Mouse (Mus musculus) cerebellum, adult 18-20 months (tissue): Measurements from ENCODE around the gene Kcnj14.
A peak's percentile ranks its signal among the peaks of the same experiment; 100 is the strongest.

Experiments used
- DNase-seq, 2 experiments: peaks; one replicate each; pipeline ENCODE4 v3.0.0; 2021

The Kcnj14 gene

GRCm38 (mm10) chr7:45794971-45795370, 29.6 kb downstream of the Kcnj14 start:
- peak in 1 of 2 experiments; percentile 25 for DNase-seq

DNA sequence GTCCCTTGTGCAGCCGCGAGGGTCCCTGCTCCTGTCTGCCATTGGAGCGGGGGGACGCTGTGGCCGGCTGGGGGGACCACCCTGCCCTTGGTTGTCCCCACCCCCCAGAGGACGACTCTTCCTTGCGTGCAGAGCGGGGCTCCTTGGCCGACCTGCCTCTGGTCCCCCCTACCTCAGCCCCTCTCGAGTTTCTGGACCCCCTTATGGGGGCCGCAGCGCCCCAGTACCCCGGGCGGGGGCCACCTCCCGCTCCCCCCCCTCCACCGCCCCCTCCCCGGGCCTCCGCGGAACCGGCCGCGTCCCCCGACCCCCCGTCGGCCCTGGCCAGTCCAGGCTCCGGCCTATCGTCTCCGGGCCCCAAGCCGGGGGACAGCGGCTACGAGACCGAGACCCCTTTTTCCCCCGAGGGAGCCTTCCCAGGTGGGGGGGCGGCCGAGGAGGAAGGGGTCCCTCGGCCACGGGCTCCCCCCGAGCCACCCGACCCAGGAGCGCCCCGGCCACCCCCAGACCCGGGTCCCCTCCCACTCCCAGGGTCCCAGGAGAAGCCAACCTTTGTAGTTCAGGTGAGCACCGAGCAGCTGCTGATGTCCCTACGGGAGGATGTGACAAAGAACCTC, 30.5 kb downstream of the Kcnj14 start:
- DNase-seq, result peak in 1 of 2 experiments; percentile 12

GRCm38 (mm10) chr7:45793240-45793639, 31.3 kb downstream of the Kcnj14 start:
- peak in 1 of 2 experiments; percentile 9 for DNase-seq

DNA sequence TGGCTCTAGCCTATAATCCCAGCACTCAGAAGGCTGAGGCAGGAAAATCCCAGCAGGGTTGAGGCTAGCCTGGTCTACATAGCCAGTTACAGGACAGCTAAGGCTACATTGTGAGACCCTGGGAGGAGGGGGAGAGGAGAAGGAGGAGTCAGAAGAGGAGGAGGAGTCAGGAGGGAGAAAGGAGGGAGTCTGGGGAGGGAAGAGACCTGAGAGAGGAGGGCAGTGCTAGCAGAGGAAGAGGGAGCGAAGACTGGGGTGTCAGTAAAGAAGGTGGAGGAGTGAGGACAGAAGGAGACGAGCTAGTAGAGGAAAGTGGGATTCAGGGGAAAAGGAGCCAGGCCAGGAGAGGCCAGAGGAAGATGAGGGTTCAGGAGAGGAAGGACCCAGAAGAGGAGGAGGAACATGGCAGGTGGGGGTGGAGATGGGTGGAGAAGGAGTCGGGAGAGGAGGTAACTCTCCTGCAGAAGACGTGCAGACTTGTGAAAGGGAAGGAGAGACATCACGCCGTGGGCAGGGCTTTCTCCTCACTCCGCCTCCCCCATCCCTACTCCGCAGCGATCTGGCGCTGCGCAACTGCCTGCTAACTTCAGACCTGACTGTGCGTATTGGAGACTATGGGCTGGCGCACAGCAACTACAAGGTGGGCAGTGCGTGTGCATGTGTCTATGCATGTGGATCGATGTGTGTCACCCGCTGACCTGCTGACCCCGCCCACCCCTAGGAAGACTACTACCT, 32.7 kb downstream of the Kcnj14 start:
- DNase-seq, result peak in 1 of 2 experiments; percentile 5

DNA sequence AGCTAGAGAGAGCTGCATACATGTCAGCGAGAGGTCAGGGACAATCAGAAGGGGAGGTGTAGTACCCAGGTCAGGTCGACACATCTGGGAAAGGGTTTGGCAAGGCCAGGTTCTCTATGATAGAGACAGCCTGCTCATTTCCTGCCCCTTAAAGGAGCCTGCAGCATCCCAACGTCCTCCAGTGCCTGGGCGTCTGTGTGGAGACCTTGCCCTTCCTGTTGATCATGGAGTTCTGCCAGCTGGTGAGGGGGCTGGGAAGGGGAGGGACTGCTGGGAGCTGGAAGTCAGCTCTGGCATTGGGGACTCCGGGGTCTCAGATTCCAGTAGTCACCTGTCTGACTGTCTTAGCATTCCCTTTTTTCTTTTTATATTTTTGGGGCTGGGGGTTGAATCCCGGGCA, 33.9 kb downstream of the Kcnj14 start:
- peak in 1 of 2 experiments; percentile 4 for DNase-seq

DNA sequence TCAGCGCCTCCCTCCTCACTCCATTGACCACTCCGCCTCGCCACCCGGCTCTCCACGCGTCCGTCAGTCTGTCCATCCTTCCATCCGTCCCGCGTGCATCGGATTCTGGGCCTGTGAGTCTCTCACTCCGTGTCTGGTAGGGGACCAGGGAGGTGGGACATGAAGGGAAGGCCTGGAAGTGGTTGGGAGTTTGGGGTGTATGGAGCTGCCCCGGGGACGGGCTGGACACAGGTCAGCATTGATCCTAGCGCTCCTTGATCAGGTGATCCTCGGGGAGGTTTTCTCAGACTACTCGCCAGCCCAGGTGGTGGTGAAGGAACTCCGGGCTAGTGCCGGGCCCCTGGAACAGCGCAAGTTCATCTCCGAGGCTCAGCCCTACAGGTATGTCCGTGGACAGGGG, 36.9 kb downstream of the Kcnj14 start:
- peak in 1 of 2 experiments; percentile 27 for DNase-seq

DNA sequence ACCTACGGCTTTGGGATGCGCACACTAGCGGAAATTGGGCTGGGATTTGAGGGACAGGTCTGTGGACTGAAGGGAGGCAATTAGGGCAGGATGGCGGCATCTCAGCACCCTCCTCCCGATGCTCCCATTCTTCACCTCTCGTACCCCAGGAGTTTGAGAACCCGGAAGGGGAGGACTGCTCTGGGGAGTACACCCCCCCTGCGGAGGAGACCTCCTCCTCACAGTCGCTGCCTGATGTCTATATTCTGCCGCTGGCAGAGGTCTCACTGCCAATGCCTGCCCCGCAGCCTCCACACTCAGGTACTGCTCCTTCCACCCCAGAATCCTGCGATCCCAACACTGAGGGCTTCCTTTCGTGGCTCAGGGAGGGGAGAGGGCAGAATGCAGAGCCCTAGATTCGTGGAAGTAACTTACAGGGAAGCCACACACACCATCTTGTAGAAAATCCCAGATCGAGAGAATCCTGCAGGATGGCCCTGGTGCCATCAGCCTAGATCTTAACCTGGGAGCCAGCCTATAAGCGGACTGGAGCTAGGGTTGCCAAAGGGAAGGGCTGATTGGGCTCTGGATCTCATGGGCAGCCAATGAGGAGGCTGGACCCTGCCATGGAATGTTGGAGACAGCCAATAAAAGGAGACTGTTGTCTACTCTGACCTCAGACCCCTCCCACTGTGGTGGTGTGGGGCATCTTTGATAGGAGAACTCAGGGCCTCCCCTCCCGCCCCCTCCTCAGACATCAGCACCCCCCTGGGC, 37.7 kb downstream of the Kcnj14 start:
- DNase-seq, result peak; percentile 69 to 82

DNA sequence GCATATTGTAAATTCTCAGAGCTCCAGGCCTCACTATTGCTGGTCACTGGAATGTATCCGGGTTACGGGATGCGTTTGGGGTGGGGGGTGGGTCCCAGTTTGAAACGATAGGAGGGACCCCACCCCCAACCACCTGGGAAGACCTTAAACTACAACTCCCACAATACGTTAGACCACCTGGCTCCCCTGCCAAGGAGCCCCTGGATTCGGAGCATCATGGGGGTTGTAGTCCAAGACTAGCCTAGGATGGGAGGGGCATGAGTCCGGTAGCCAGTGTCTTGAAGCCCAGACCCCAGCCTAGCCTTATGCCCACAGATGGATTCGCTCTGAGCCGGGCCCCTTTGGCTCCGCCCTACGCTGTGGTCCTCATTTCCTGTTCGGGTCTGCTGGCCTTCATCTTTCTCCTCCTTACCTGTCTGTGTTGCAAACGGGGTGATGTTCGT, 38.4 kb downstream of the Kcnj14 start:
- peak; percentile 73 to 84 for DNase-seq

DNA sequence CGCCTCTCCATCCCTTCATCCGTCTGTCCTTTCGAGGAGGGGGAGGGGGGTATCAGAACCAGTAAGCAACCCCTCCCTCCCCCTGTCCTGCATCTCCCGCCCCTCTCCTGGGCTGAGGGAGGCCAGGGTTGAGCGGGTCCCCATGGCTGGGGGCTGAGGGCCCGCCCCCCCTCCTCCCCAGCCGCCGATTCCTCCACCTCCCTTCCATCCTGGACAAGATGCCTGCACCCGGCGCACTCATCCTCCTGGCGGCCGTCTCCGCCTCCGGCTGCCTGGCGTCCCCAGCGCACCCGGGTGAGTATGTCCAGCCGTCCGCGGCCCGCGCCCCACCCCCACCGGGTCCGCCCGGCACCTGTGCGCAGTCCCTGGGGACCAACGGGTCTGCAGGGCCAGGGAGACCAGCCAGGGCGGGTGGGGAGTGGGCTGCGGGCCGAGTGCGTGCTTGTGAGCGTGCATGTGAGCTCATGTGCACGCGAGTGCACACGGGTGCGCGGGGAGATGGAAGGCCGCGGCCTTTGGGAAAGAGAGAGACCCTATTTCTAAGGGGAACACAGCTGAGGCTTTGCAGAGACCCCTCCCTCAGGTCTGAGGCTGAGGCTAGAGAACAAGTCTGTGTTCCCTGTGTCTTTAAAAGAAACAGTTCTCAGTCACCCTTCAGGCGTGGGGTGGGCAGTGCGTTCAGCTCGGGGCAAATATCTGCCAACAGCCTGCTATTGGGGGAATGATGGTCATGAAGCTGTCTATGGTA, 39.0 kb downstream of the Kcnj14 start:
- DNase-seq, result peak; percentile 66 to 77

DNA sequence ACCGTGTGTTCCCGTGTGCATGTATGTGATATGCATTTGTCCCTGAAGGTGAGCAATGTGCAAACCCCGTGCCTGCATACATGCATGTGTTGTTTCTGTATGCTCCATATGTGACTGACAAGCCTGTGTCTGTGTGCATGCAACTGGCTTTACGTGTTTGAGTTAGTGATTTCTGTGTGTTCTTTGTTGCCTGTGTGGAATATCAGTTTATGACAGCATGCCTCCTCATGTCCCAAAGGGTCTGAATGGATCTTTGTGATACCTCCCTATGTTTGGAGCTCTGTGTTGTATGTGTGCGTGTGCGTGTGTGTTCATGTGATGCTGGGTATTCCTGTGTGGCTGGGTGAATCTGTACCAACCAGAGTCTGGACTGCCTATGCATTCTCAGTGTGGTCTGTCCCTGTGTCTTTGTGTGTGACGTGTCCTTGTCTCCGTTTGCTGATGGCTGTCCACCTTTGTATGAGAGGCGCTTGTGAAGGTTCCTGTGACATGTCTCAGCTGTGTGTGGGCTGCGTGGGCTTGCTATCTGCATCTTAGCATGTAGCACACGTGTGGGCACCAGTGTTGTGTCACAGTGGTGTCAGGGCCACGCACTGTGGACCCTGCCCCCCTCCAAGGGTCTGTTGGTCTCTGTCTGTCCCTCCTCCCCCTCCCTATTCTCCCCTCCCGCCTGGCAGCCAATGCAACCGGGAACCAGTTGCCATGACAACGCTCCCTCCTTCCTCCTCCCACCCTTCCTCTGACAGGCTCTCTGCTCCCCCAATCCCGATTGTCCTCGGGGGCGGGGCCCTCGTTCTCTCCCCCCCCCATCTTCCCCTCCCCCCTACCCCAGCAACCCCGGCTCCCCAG, 39.8 kb downstream of the Kcnj14 start, which contains the start of gene Sult2b1:
Gene Sult2b1, minus strand, starts transcription at position 146 of the 849 bp plus-strand sequence.
- DNase-seq, result peak; percentile 91 to 95

DNA sequence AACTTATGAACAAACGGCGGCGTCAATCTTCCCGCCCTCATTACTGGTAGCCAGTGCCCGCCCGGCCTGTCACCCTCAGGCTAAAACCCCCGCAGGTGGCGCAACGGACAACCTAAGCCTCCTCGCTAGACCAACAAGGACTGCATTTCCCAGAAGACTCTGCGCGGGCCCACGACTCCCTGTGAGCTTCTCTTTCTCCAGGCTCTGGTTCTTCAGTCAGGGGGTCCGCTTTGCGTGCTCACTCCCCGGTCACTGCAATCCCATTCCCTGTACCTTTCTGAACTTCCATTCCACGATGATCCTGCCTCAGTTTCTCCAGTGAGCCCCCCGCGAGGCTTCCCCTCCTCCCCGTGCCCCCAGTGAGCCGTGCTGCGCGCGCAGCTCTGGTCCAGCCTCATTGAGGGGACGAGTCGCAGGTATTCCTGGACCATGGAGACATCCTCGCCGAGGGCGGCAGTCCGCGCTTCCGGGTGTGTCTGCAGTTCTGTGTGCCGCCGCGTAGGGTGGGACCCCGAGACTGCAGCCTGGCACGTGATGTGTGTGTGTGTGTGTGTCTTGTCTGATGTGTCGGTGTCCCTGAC, 41.0 kb downstream of the Kcnj14 start, which contains the start of gene Lmtk3:
Gene Lmtk3, plus strand, starts transcription at position 228 of the 581 bp plus-strand sequence.
- DNase-seq, result peak; percentile 88 to 95

GRCm38 (mm10) chr7:45782271-45782670, 42.3 kb downstream of the Kcnj14 start:
- no peak for DNase-seq

DNA sequence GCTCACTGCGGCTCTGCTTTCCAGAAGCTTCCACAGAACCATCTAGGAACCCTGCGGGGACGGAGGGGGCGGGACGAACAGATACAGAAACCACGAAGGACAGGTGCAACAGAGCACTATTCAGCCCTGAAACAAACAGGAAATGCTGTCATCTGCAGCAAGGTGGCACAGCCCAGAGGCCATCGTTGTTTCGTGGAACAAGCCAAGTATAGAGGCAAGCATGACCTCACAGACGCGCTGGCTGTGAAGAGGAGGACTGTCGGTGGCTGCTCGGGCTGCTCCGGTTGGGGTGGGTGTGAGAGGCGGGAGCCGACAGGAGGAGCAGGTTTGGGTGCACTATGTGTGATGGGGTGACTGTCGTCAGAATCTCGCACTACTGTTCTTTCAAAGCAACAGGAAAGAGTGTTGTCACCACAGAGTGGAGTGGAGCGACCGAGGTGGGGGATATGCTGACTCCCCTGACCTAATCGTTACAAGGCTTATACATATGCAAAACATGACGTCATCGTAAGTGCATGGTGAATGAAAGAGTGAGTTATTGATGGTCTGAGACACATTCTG, 45.4 kb downstream of the Kcnj14 start:
- no peak for DNase-seq

- no peak for DNase-seq
These were observed 49.3 kb downstream of the Kcnj14 start for GRCm38 (mm10) chr7:45775237-45775636.

DNA sequence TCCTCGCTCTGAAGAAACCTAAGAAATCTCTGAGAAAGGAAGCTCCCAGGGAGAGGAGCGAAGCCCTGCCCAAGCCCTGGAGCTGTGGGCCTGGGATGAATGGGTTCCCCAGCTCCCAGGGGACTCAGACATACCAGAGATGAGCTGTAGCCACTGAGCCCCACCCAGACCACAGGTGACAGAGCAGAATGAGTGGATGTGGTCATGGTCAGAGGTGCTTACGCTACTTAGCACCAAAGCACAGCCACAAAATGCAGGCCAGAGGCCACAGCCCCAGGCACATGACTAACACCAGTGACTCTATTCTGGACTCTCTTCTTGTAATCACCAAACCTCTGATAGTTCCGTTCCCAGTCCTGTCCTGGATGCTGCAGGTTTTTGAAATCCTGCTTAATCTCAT, 53.5 kb downstream of the Kcnj14 start:
- DNase-seq, result no peak

- no peak for DNase-seq
These were observed 54.0 kb downstream of the Kcnj14 start for GRCm38 (mm10) chr7:45770427-45771082.

DNA sequence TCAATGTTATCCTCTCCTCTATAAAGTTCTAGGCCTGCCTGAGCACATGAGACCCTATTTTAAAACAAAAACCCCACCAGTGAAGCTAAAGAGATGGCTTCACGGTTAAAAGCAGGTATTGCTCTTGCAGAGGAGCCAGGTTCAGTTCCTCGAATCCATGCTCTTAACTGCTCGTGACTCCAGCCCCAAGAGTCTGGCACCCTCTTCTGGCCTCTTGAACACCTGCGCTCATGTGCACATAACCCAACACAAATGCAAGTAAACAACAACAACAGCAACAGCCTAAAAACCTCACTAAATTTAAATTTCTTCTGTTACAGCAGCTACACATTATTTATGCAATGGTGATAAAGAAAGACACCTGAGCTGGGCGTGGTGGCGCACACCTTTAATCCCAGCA, 57.1 kb downstream of the Kcnj14 start:
- DNase-seq, result no peak

- DNase-seq, result no peak
These were observed 57.8 kb downstream of the Kcnj14 start for GRCm38 (mm10) chr7:45766764-45767163.
